Mouse (Mus musculus): ENCODE measurements around the gene Mfap3l.

DNA sequence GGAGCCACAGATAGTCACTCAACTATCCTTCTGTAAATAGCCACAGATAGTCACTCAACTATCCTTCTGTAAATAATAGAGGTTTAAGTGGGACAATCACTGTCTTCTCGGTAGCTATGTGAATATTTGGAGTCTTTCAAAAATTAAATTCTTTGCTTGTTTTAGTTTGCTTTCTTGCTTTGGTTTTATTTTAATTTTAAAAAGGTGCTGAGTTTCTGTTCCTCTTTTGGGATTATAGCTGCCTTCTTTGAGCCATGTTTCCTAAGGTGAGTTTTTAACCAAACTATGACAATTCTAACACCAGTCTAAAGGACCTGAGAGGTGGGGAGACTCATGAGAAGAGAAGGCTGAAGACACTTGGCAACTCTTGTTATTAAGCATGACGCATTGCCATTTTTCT is 49.7 kb downstream of the Mfap3l start:
- TF ChIP-seq POLR2A (IDR thresholded peaks at IDR 0.05; ENCODE audit: low read depth, low read length) (no peak), CTCF (IDR thresholded peaks at IDR 0.05; ENCODE audit: extremely low read depth, insufficient read depth, insufficient read length, insufficient replicate concordance) (no peak)
